Mouse (Mus musculus) cerebellum, adult 2 months (tissue): ENCODE data around the gene Metrnl. TPM values are rescaled to one million over a fixed set of nuclear protein-coding genes. Genes with fewer than 3 reads are reported as not detected.
"Not testable (repeated sequence)": the region's sequence is repeated elsewhere in the genome, so short reads cannot be mapped to it uniquely, and the experiment has no call there.

Source experiments
- DNase-seq, 2 experiments: peaks; one replicate each; pipeline ENCODE4 v3.0.0; 2021
- H3K27ac ChIP-seq: fragments of 200-500 bp; 2 replicates; pipeline ENCODE4 v1.5.1; 2012; ENCODE audit warnings: low read length, control low read depth, inconsistent platforms; ENCODE audit not compliant: insufficient read depth
- H3K27me3 ChIP-seq: fragments of 200-500 bp; 2 replicates; pipeline ENCODE4 v1.6.1; 2012; ENCODE audit warnings: inconsistent platforms, mild to moderate bottlenecking, low read length, moderate library complexity; ENCODE audit not compliant: control insufficient read depth, insufficient read depth
- H3K4me1 ChIP-seq: fragments of 200-500 bp; 2 replicates; pipeline ENCODE4 v1.6.1; 2011; ENCODE audit warnings: low read length; ENCODE audit not compliant: control insufficient read depth, insufficient read depth
- H3K4me3 ChIP-seq: fragments of 200-500 bp; replicated peaks from 2 replicates; pipeline ENCODE3; 2011; ENCODE audit warnings: mild to moderate bottlenecking, low read depth, low read length, control low read depth; ENCODE audit not compliant: insufficient read depth
- CTCF ChIP-seq: fragments of 200-500 bp; IDR thresholded peaks from 2 replicates; pipeline ENCODE4 v1.5.1; 2011; ENCODE audit warnings: low read depth, mild to moderate bottlenecking, control low read depth, low read length, moderate library complexity, borderline replicate concordance; ENCODE audit not compliant: insufficient read depth
- POLR2A ChIP-seq: fragments of 200-500 bp; IDR thresholded peaks from 2 replicates; pipeline ENCODE4 v1.6.1; 2011; ENCODE audit warnings: low read length, control low read depth, borderline replicate concordance; ENCODE audit not compliant: insufficient read depth
- WGBS: fragments of 180-500 bp; shearing (Covaris S2); methylation state at CpG from one replicate; pipeline ENCODE4 v1.1.7; 2018; 5-methylcytosine and 5-hydroxymethylcytosine counted together
- polyA plus RNA-seq: library from polyadenylated mRNA; depleted of rRNA; stranded (reverse); fragments of >200 nt; gene quantifications from 2 replicates; pipeline ENCODE4 v1.2.3, GENCODE M21; 2012

Metrnl gene
- polyA plus RNA-seq, 1 experiment = 13.2 TPM

GRCm38 (mm10) chr11:121655807-121656511 is 45.4 kb upstream of the Metrnl start:
- no peak for TF ChIP-seq POLR2A
- no peak overlapping the region for H3K27ac ChIP-seq
- WGBS = 86% methylated on average over 6 of the region's 6 CpGs
- H3K27me3 ChIP-seq = no peaks in the 10 kb centered on the region
- peaks cover 3% of the 10 kb centered on the region; the same call in 1 of the 2 replicates for H3K4me1 ChIP-seq
- H3K4me3 ChIP-seq = no peak overlapping the region
- DNase-seq = no peak

- Histone ChIP-seq H3K27me3 (no peaks in the 10 kb centered on the region), H3K27ac (no peak overlapping the region), H3K4me3 (no peak overlapping the region), H3K4me1 (peaks cover 3% of the 10 kb centered on the region; the same call in 1 of the 2 replicates)
- no peak for DNase-seq
- WGBS = 35% methylated on average over 1 of the region's 1 CpGs
- TF ChIP-seq CTCF = no peak
- TF ChIP-seq POLR2A = no peak
Observed at GRCm38 (mm10) chr11:121658151-121658550, 43.2 kb upstream of the Metrnl start.

GRCm38 (mm10) chr11:121660604-121661003 is 40.7 kb upstream of the Metrnl start:
- not testable (repeated sequence) for H3K27ac ChIP-seq, H3K4me1 ChIP-seq, H3K27me3 ChIP-seq, DNase-seq, H3K4me3 ChIP-seq
- 19% methylated on average over 2 of the region's 2 CpGs for WGBS

GRCm38 (mm10) chr11:121661116-121661515 is 40.2 kb upstream of the Metrnl start:
- Histone ChIP-seq H3K4me3 (no peak overlapping the region), H3K4me1 (peaks cover 3% of the 10 kb centered on the region; the same call in 1 of the 2 replicates), H3K27ac (no peak overlapping the region), H3K27me3 (no peaks in the 10 kb centered on the region)
- DNase-seq = no peak
- WGBS = 68% methylated on average over 2 of the region's 2 CpGs
- TF ChIP-seq CTCF (no peak), POLR2A (no peak)

GRCm38 (mm10) chr11:121667541-121667940 is 33.8 kb upstream of the Metrnl start:
- 98% methylated on average over 4 of the region's 4 CpGs for WGBS
- H3K27ac ChIP-seq = no peak overlapping the region
- DNase-seq = no peak
- TF ChIP-seq POLR2A = no peak
- TF ChIP-seq CTCF = no peak
- H3K4me3 ChIP-seq = no peak overlapping the region
- no peaks in the 10 kb centered on the region for H3K4me1 ChIP-seq
- no peaks in the 10 kb centered on the region for H3K27me3 ChIP-seq

- WGBS = 95% methylated on average over 5 of the region's 5 CpGs
- no peak overlapping the region for H3K4me3 ChIP-seq
- no peaks in the 10 kb centered on the region for H3K27me3 ChIP-seq
- TF ChIP-seq CTCF (no peak), POLR2A (no peak)
- no peak for DNase-seq
- H3K4me1 ChIP-seq = 0 out of 2 replicates have a peak, but pooled peaks cover 3% of the 10 kb centered on the region
- no peak overlapping the region for H3K27ac ChIP-seq
Observed at GRCm38 (mm10) chr11:121668776-121669175, 32.6 kb upstream of the Metrnl start.

GRCm38 (mm10) chr11:121670926-121671325 is 30.4 kb upstream of the Metrnl start:
- Histone ChIP-seq H3K27me3 (no peaks in the 10 kb centered on the region), H3K27ac (no peak overlapping the region), H3K4me1 (0 out of 2 replicates have a peak, but pooled peaks cover 3% of the 10 kb centered on the region), H3K4me3 (no peak overlapping the region)
- 95% methylated on average over 5 of the region's 5 CpGs for WGBS
- no peak for DNase-seq
- TF ChIP-seq CTCF (no peak), POLR2A (no peak)

- 0 out of 2 replicates have a peak, but pooled peaks cover 3% of the 10 kb centered on the region for H3K4me1 ChIP-seq
- H3K27me3 ChIP-seq = no peaks in the 10 kb centered on the region
- peak overlapping the region; percentile 58 for H3K27ac ChIP-seq
- no peak for TF ChIP-seq CTCF
- WGBS = 2% methylated on average over 22 of the region's 22 CpGs
- peak overlapping the region; percentile 64 for H3K4me3 ChIP-seq
- DNase-seq = no peak
Observed at GRCm38 (mm10) chr11:121672312-121672989, 28.9 kb upstream of the Metrnl start.
